Mouse (Mus musculus): ENCODE measurements at regions not wholly inside any gene's neighbourhood (a gene's known extent, or its start where the extent isn't known, plus 50 kb on each side); places are given as distances from the start of the nearest gene placed in this dataset.

- ChIA-PET CTCF (no interaction called here), POLR2A (interaction anchor here in 1 of 4 experiments (0.5 kb wide), 1 partner anchor 32 kb away, joined by 3 read pairs; no protein-coding TSS in a partner anchor)
Observed at GRCm38 (mm10) chr9:30848249-30848648, 74.0 kb downstream of the Adamts15 start.

GRCm38 (mm10) chr9:30845609-30846290, 76.5 kb downstream of the Adamts15 start:
- POLR2A ChIA-PET, result no interaction called here
- CTCF ChIA-PET, result interaction anchor here in 1 of 4 experiments (0.8 kb wide), 1 partner anchor 54 kb away, joined by 9 read pairs; no protein-coding TSS in a partner anchor

- ChIA-PET CTCF (interaction anchor here in 2 of 4 experiments (0.6 kb wide), 2 partner anchors 97 to 379 kb away, joined by 4 read pairs; no protein-coding TSS in a partner anchor), POLR2A (interaction anchor here in 1 of 4 experiments (0.6 kb wide), 1 partner anchor 12 kb away, joined by 3 read pairs; no protein-coding TSS in a partner anchor)
Observed at GRCm38 (mm10) chr9:30844079-30844563, 78.1 kb downstream of the Adamts15 start.

- ChIA-PET CTCF (no interaction called here), POLR2A (interaction anchor here in 1 of 4 experiments (0.8 kb wide), 1 partner anchor 43 kb away, joined by 3 read pairs; no protein-coding TSS in a partner anchor)
Observed at GRCm38 (mm10) chr9:30834908-30835307, 87.3 kb downstream of the Adamts15 start.

GRCm38 (mm10) chr9:30834565-30834905, 87.7 kb downstream of the Adamts15 start:
- POLR2A ChIA-PET, result interaction anchor here in 1 of 4 experiments (0.8 kb wide), 1 partner anchor 42 kb away, joined by 3 read pairs; no protein-coding TSS in a partner anchor
- CTCF ChIA-PET, result no interaction called here

- POLR2A ChIA-PET, result interaction anchor here in 1 of 4 experiments (0.6 to 0.8 kb wide), 3 partner anchors 42 to 258 kb away, joined by 3 to 4 read pairs (median 4); no protein-coding TSS in a partner anchor
- CTCF ChIA-PET, result interaction anchor here in 1 of 4 experiments (0.6 kb wide), 1 partner anchor 92 kb away, joined by 3 read pairs; no protein-coding TSS in a partner anchor
Observed at GRCm38 (mm10) chr9:30833836-30834564, 88.3 kb downstream of the Adamts15 start.

GRCm38 (mm10) chr9:30829158-30829870, 92.9 kb downstream of the Adamts15 start:
- ChIA-PET POLR2A (no interaction called here), CTCF (interaction anchor here in 1 of 4 experiments (0.7 kb wide), 1 partner anchor 91 kb away, joined by 3 read pairs; no protein-coding TSS in a partner anchor)

GRCm38 (mm10) chr9:30827780-30828179, 94.5 kb downstream of the Adamts15 start:
- POLR2A ChIA-PET, result interaction anchor here in 1 of 4 experiments (1.0 kb wide), 1 partner anchor 23 kb away, joined by 3 read pairs; no protein-coding TSS in a partner anchor
- CTCF ChIA-PET, result no interaction called here

- CTCF ChIA-PET, result interaction anchor here in 1 of 4 experiments (1.0 kb wide), 1 partner anchor 343 kb away, joined by 3 read pairs; no protein-coding TSS in a partner anchor
- POLR2A ChIA-PET, result no interaction called here
Observed at GRCm38 (mm10) chr9:30824056-30824625, 98.1 kb downstream of the Adamts15 start.

GRCm38 (mm10) chr9:30820806-30821375, 101.4 kb downstream of the Adamts15 start:
- ChIA-PET CTCF (interaction anchor here in 1 of 4 experiments (1.0 kb wide), 1 partner anchor 340 kb away, joined by 3 read pairs; no protein-coding TSS in a partner anchor), POLR2A (no interaction called here)

- ChIA-PET CTCF (interaction anchor here in 1 of 4 experiments (1.2 kb wide), 1 partner anchor 124 kb away, joined by 3 read pairs; no protein-coding TSS in a partner anchor), POLR2A (no interaction called here)
Observed at GRCm38 (mm10) chr9:30813246-30813645, 109.0 kb downstream of the Adamts15 start.

- ChIA-PET CTCF (no interaction called here), POLR2A (no interaction called here)
Observed at GRCm38 (mm10) chr9:30810843-30811242, 111.4 kb downstream of the Adamts15 start.

GRCm38 (mm10) chr9:30810290-30810689, 112.0 kb downstream of the Adamts15 start:
- ChIA-PET CTCF (interaction anchor here in 2 of 4 experiments (0.6 to 0.7 kb wide), 2 partner anchors 132 to 234 kb away, joined by 3 to 4 read pairs; no protein-coding TSS in a partner anchor), POLR2A (no interaction called here)

GRCm38 (mm10) chr9:30808863-30809491, 113.3 kb downstream of the Adamts15 start:
- ChIA-PET CTCF (interaction anchor here in 1 of 4 experiments (1.0 kb wide), 1 partner anchor 328 kb away, joined by 3 read pairs; no protein-coding TSS in a partner anchor), POLR2A (no interaction called here)

- ChIA-PET POLR2A (no interaction called here), CTCF (no interaction called here)
Observed at GRCm38 (mm10) chr9:30803755-30804532, 118.3 kb downstream of the Adamts15 start.

- ChIA-PET CTCF (no interaction called here), POLR2A (no interaction called here)
Observed at GRCm38 (mm10) chr9:30802826-30803225, 119.4 kb downstream of the Adamts15 start.

GRCm38 (mm10) chr9:30794701-30795407, 127.4 kb downstream of the Adamts15 start:
- POLR2A ChIA-PET, result no interaction called here

More at GRCm38 (mm10) chr9:30794701-30795407, 127.4 kb downstream of the Adamts15 start:
- CTCF ChIA-PET, result no interaction called here

Data from embryonic stem cell, embryonic (primary cell).